Mouse (Mus musculus) hindbrain, embryonic 12.5 days (tissue): ENCODE measurements around the gene Raly. TPM values are rescaled to one million over a fixed set of nuclear protein-coding genes. Genes with fewer than 3 reads are reported as not detected.

ENCODE experiments used
- ATAC-seq: fragments of 200-750 bp; cut with Nextera tagmentation; 2 replicates; pipeline ENCODE4 v1.8.0; 2017; ENCODE audit warnings: moderate TSS enrichment; ENCODE audit not compliant: low FRiP score
- H3K27ac ChIP-seq: fragments of 300-500 bp; sonication (generic); 2 replicates; pipeline ENCODE4 v1.5.1; 2016; ENCODE audit warnings: mild to moderate bottlenecking
- H3K27me3 ChIP-seq: fragments of 300-500 bp; sonication (generic); 2 replicates; pipeline ENCODE4 v1.6.1; 2016; ENCODE audit warnings: mild to moderate bottlenecking
- H3K36me3 ChIP-seq: fragments of 300-500 bp; sonication (generic); 2 replicates; pipeline ENCODE4 v1.6.1; 2016; ENCODE audit warnings: mild to moderate bottlenecking
- H3K4me1 ChIP-seq: fragments of 300-500 bp; sonication (generic); 2 replicates; pipeline ENCODE4 v1.6.1; 2016
- H3K4me2 ChIP-seq: fragments of 300-500 bp; sonication (generic); replicated peaks from 2 replicates; pipeline ENCODE4 v1.6.1; 2016; ENCODE audit warnings: mild to moderate bottlenecking
- H3K4me3 ChIP-seq: fragments of 300-500 bp; sonication (generic); 2 replicates; pipeline ENCODE4 v1.5.1; 2016; ENCODE audit warnings: mild to moderate bottlenecking
- H3K9ac ChIP-seq: fragments of 300-500 bp; sonication (generic); 2 replicates; pipeline ENCODE4 v1.6.1; 2016; ENCODE audit warnings: mild to moderate bottlenecking, moderate library complexity
- H3K9me3 ChIP-seq: fragments of 300-500 bp; sonication (generic); replicated peaks from 2 replicates; pipeline ENCODE4 v1.6.1; 2016; ENCODE audit warnings: mild to moderate bottlenecking
- WGBS: fragments of 180-500 bp; shearing (Covaris S2); methylation state at CpG from one replicate; pipeline ENCODE4 v1.1.7; 2016; 5-methylcytosine and 5-hydroxymethylcytosine counted together
- polyA plus RNA-seq: library from polyadenylated mRNA; unstranded; fragments of >200 nt; fragmentation: Nextera tagmentation; extraction: Ambion mirVana; gene quantifications from 2 replicates; pipeline ENCODE4 v1.2.1, GENCODE M21; 2016

Raly gene
- polyA plus RNA-seq, 1 experiment from 2014 or later = 37.7 TPM

- Histone ChIP-seq H3K27ac (no peak overlapping the region), H3K36me3 (no peaks in the 10 kb centered on the region), H3K4me3 (no peak overlapping the region), H3K9me3 (peaks cover 8% of the 10 kb centered on the region; the same call in 1 of the 2 replicates), H3K27me3 (no peaks in the 10 kb centered on the region), H3K4me1 (0 out of 2 replicates have a peak, but pooled peaks cover 2% of the 10 kb centered on the region), H3K4me2 (no peak overlapping the region), H3K9ac (no peak overlapping the region)
- ATAC-seq = no peak
- WGBS = 81% methylated on average over 9 of the region's 9 CpGs
Observed at GRCm38 (mm10) chr2:154764828-154765497, 25.9 kb upstream of the Raly start.

- Histone ChIP-seq H3K9ac (no peak overlapping the region), H3K4me1 (0 out of 2 replicates have a peak, but pooled peaks cover 2% of the 10 kb centered on the region), H3K27ac (no peak overlapping the region), H3K9me3 (peaks cover 4% of the 10 kb centered on the region; the same call in 1 of the 2 replicates), H3K4me3 (no peak overlapping the region), H3K4me2 (no peak overlapping the region), H3K36me3 (no peaks in the 10 kb centered on the region), H3K27me3 (no peaks in the 10 kb centered on the region)
- ATAC-seq = no peak
- 82% methylated on average over 8 of the region's 8 CpGs for WGBS
Observed at GRCm38 (mm10) chr2:154765554-154766008, 25.3 kb upstream of the Raly start.

- 0 out of 2 replicates have a peak, but pooled peaks cover 2% of the 10 kb centered on the region for H3K4me1 ChIP-seq
- no peak for ATAC-seq
- H3K36me3 ChIP-seq = no peaks in the 10 kb centered on the region
- H3K4me2 ChIP-seq = no peak overlapping the region
- no peaks in the 10 kb centered on the region for H3K27me3 ChIP-seq
- H3K4me3 ChIP-seq = no peak overlapping the region
- WGBS = 92% methylated on average over 6 of the region's 6 CpGs
- H3K9ac ChIP-seq = no peak overlapping the region
- no peak overlapping the region for H3K27ac ChIP-seq
- H3K9me3 ChIP-seq = no peaks in the 10 kb centered on the region
Observed at GRCm38 (mm10) chr2:154767051-154767450, 23.8 kb upstream of the Raly start.

GRCm38 (mm10) chr2:154769930-154770329 lies 21.0 kb upstream of the Raly start, which contains the start of gene Gm14214:
TSS of gene Gm14214 (minus strand) at chr2:154770030.
- Histone ChIP-seq H3K27ac (no peak within 1 kb of the TSS), H3K9me3 (no peaks in the 10 kb centered on the region), H3K36me3 (no peaks in the 10 kb centered on the region), H3K9ac (no peak within 1 kb of the TSS), H3K4me2 (no peak within 1 kb of the TSS), H3K4me1 (0 out of 2 replicates have a peak, but pooled peaks cover 2% of the 10 kb centered on the region), H3K27me3 (no peaks in the 10 kb centered on the region), H3K4me3 (no peak within 1 kb of the TSS)
- no peak for ATAC-seq

GRCm38 (mm10) chr2:154771604-154772003 lies 19.3 kb upstream of the Raly start:
- no peak overlapping the region for H3K4me3 ChIP-seq
- H3K9ac ChIP-seq = no peak overlapping the region
- no peaks in the 10 kb centered on the region for H3K9me3 ChIP-seq
- 83% methylated on average over 8 of the region's 8 CpGs for WGBS
- no peak overlapping the region for H3K4me2 ChIP-seq
- no peak for ATAC-seq
- 0 out of 2 replicates have a peak, but pooled peaks cover 2% of the 10 kb centered on the region for H3K4me1 ChIP-seq
- no peaks in the 10 kb centered on the region for H3K36me3 ChIP-seq
- no peaks in the 10 kb centered on the region for H3K27me3 ChIP-seq
- H3K27ac ChIP-seq = no peak overlapping the region

- H3K9me3 ChIP-seq = no peaks in the 10 kb centered on the region
- no peak overlapping the region for H3K4me3 ChIP-seq
- no peaks in the 10 kb centered on the region for H3K4me1 ChIP-seq
- no peak overlapping the region for H3K4me2 ChIP-seq
- 83% methylated on average over 1 of the region's 1 CpGs for WGBS
- no peaks in the 10 kb centered on the region for H3K27me3 ChIP-seq
- H3K9ac ChIP-seq = no peak overlapping the region
- no peaks in the 10 kb centered on the region for H3K36me3 ChIP-seq
- H3K27ac ChIP-seq = no peak overlapping the region
- ATAC-seq = no peak
Observed at GRCm38 (mm10) chr2:154774032-154774431, 16.9 kb upstream of the Raly start.

GRCm38 (mm10) chr2:154776496-154776895 lies 14.4 kb upstream of the Raly start:
- 79% methylated on average over 7 of the region's 7 CpGs for WGBS
- Histone ChIP-seq H3K4me2 (no peak overlapping the region), H3K27ac (no peak overlapping the region), H3K9ac (no peak overlapping the region), H3K9me3 (no peaks in the 10 kb centered on the region), H3K27me3 (no peaks in the 10 kb centered on the region), H3K4me1 (no peaks in the 10 kb centered on the region), H3K4me3 (no peak overlapping the region), H3K36me3 (no peaks in the 10 kb centered on the region)
- ATAC-seq = no peak

- Histone ChIP-seq H3K4me2 (no peak overlapping the region), H3K4me3 (no peak overlapping the region), H3K9ac (no peak overlapping the region), H3K9me3 (no peaks in the 10 kb centered on the region), H3K36me3 (no peaks in the 10 kb centered on the region), H3K27me3 (no peaks in the 10 kb centered on the region), H3K27ac (no peak overlapping the region), H3K4me1 (peaks cover 16% of the 10 kb centered on the region)
- 82% methylated on average over 3 of the region's 3 CpGs for WGBS
- no peak for ATAC-seq
Observed at GRCm38 (mm10) chr2:154779648-154780047, 11.2 kb upstream of the Raly start.

GRCm38 (mm10) chr2:154782361-154782760 lies 8.5 kb upstream of the Raly start:
- Histone ChIP-seq H3K4me3 (no peak overlapping the region), H3K9ac (no peak overlapping the region), H3K4me1 (peaks cover 29% of the 10 kb centered on the region), H3K4me2 (no peak overlapping the region), H3K27ac (no peak overlapping the region), H3K27me3 (no peaks in the 10 kb centered on the region), H3K9me3 (no peaks in the 10 kb centered on the region), H3K36me3 (no peaks in the 10 kb centered on the region)
- no peak for ATAC-seq
- WGBS = 72% methylated on average over 4 of the region's 4 CpGs

GRCm38 (mm10) chr2:154782856-154783650 lies 7.8 kb upstream of the Raly start:
- no peak for ATAC-seq
- Histone ChIP-seq H3K27me3 (no peaks in the 10 kb centered on the region), H3K9me3 (no peaks in the 10 kb centered on the region), H3K27ac (no peak overlapping the region), H3K4me1 (peaks cover 29% of the 10 kb centered on the region), H3K9ac (no peak overlapping the region), H3K4me3 (no peak overlapping the region), H3K36me3 (no peaks in the 10 kb centered on the region), H3K4me2 (no peak overlapping the region)
- 64% methylated on average over 17 of the region's 17 CpGs for WGBS

GRCm38 (mm10) chr2:154785284-154785683 lies 5.6 kb upstream of the Raly start:
- H3K9me3 ChIP-seq = no peaks in the 10 kb centered on the region
- no peak overlapping the region for H3K4me2 ChIP-seq
- no peak overlapping the region for H3K27ac ChIP-seq
- H3K9ac ChIP-seq = no peak overlapping the region
- no peak for ATAC-seq
- H3K27me3 ChIP-seq = no peaks in the 10 kb centered on the region
- 71% methylated on average over 3 of the region's 3 CpGs for WGBS
- no peaks in the 10 kb centered on the region for H3K36me3 ChIP-seq
- no peak overlapping the region for H3K4me3 ChIP-seq
- peaks cover 34% of the 10 kb centered on the region for H3K4me1 ChIP-seq

- Histone ChIP-seq H3K9me3 (no peaks in the 10 kb centered on the region), H3K36me3 (no peaks in the 10 kb centered on the region), H3K4me1 (peaks cover 34% of the 10 kb centered on the region), H3K27me3 (no peaks in the 10 kb centered on the region), H3K4me2 (no peak overlapping the region), H3K4me3 (no peak overlapping the region), H3K27ac (no peak overlapping the region), H3K9ac (no peak overlapping the region)
- WGBS = 53% methylated on average over 3 of the region's 3 CpGs
- no peak for ATAC-seq
Observed at GRCm38 (mm10) chr2:154786187-154786586, 4.7 kb upstream of the Raly start.
